Mouse (Mus musculus) spleen, postnatal 36 days (tissue): ENCODE measurements around the gene Zcchc7.

Experiments
- DNase-seq, 2 experiments: peaks; one replicate each; pipeline ENCODE4 v3.0.0; 2022; ENCODE audit warnings: low spot score in 2 of 2, mixed read lengths in 1 of 2

Gene Zcchc7

GRCm38 (mm10) chr4:44755553-44756133 is at the start of gene Zcchc7:
Zcchc7 (plus strand) TSS chr4:44755877.
- DNase-seq: no peak

GRCm38 (mm10) chr4:44705967-44706366 is 49.7 kb upstream of the Zcchc7 start:
- DNase-seq: peak; percentile 91 to 92

GRCm38 (mm10) chr4:44706865-44707264 is 48.8 kb upstream of the Zcchc7 start:
- DNase-seq: no peak

- DNase-seq: peak; percentile 58 to 63
Measured at GRCm38 (mm10) chr4:44708311-44708710, 47.4 kb upstream of the Zcchc7 start.

GRCm38 (mm10) chr4:44709091-44709695 is 46.5 kb upstream of the Zcchc7 start:
- peak; percentile 78 to 79 for DNase-seq

GRCm38 (mm10) chr4:44709740-44710700 is 45.7 kb upstream of the Zcchc7 start, which contains the start of gene Pax5:
Pax5 (minus strand) TSS chr4:44710487.
- DNase-seq: no peak

GRCm38 (mm10) chr4:44710701-44711097 is 45.0 kb upstream of the Zcchc7 start:
- DNase-seq: peak; percentile 84

- peak; percentile 43 to 56 for DNase-seq
Measured at GRCm38 (mm10) chr4:44711136-44711900, 44.4 kb upstream of the Zcchc7 start.

GRCm38 (mm10) chr4:44712051-44712700 is 43.5 kb upstream of the Zcchc7 start:
- peak in 1 of 2 experiments; percentile 17 for DNase-seq

GRCm38 (mm10) chr4:44712786-44713553 is 42.7 kb upstream of the Zcchc7 start:
- peak; percentile 67 to 68 for DNase-seq

- DNase-seq: peak in 1 of 2 experiments; percentile 30
Measured at GRCm38 (mm10) chr4:44713554-44714051, 42.1 kb upstream of the Zcchc7 start.

GRCm38 (mm10) chr4:44714111-44714621 is 41.5 kb upstream of the Zcchc7 start:
- DNase-seq: peak; percentile 48 to 58

- DNase-seq: no peak
Measured at GRCm38 (mm10) chr4:44715621-44716160, 40.0 kb upstream of the Zcchc7 start.

- no peak for DNase-seq
Measured at GRCm38 (mm10) chr4:44716391-44716790, 39.3 kb upstream of the Zcchc7 start.

GRCm38 (mm10) chr4:44717676-44718075 is 38.0 kb upstream of the Zcchc7 start:
- no peak for DNase-seq

- DNase-seq: no peak
Measured at GRCm38 (mm10) chr4:44720046-44720445, 35.6 kb upstream of the Zcchc7 start.

GRCm38 (mm10) chr4:44721237-44721636 is 34.4 kb upstream of the Zcchc7 start:
- DNase-seq: no peak

- DNase-seq: no peak
Measured at GRCm38 (mm10) chr4:44740471-44740870, 15.2 kb upstream of the Zcchc7 start.

GRCm38 (mm10) chr4:44756134-44756951 is 666 bp downstream of the Zcchc7 start:
- DNase-seq: peak; percentile 96
